Mouse (Mus musculus): ENCODE data around the gene Rgs8.

The Rgs8 gene

GRCm38 (mm10) chr1:153742374-153743155 lies 89.7 kb downstream of the Rgs8 start:
- DNase-seq (ENCODE audit: low spot score in 2 of 2): peak; percentile 62 to 88

GRCm38 (mm10) chr1:153746119-153746670 lies 93.4 kb downstream of the Rgs8 start:
- no peak for DNase-seq (ENCODE audit: low spot score in 2 of 2)

- peak; percentile 66 to 84 for DNase-seq (ENCODE audit: low spot score in 2 of 2)
Measured at GRCm38 (mm10) chr1:153746728-153747127, 93.9 kb downstream of the Rgs8 start.

GRCm38 (mm10) chr1:153747861-153748530 lies 95.2 kb downstream of the Rgs8 start:
- DNase-seq (ENCODE audit: low spot score in 2 of 2): peak in 1 of 2 experiments; percentile 21

GRCm38 (mm10) chr1:153748549-153748948 lies 95.7 kb downstream of the Rgs8 start:
- peak; percentile 54 to 85 for DNase-seq (ENCODE audit: low spot score in 2 of 2)

- peak; percentile 74 to 86 for DNase-seq (ENCODE audit: low spot score in 2 of 2)
Measured at GRCm38 (mm10) chr1:153749211-153749801, 96.5 kb downstream of the Rgs8 start, which contains the start of gene Rnasel. TSS of gene Rnasel (plus strand) at chr1:153749426.

Measured in spleen, postnatal 10 days (tissue).